Mouse (Mus musculus) stomach, postnatal 0 days (tissue): Measurements from ENCODE around the gene Trafd1.

Source experiments
- CTCF ChIP-seq: IDR thresholded peaks from 2 replicates; pipeline ENCODE4 v1.5.1; 2016; ENCODE audit warnings: antibody characterized with exemption, low read depth, mild to moderate bottlenecking, moderate library complexity
- EP300 ChIP-seq: optimal IDR thresholded peaks from 2 replicates; pipeline ENCODE3; 2016; ENCODE audit warnings: antibody characterized with exemption

DNA sequence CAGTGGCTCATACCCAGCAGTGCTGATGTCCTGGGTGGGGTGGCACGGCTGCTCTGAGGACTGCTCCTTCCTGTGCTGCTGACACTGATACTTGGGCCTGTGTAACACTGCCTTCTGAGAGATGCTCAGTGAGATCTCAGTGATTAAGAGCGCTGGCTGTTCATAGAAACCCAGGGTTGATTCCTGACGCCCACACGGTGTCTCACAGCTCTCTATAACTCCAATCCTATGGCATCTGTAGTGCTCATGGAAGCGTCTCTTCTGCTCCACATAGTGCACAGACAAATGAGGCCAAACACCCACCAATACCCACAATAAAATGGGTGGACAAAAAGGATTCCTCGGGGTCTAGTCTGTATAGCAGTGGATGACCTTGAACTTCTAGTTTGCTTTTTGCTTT is 37.4 kb upstream of the Trafd1 start:
- no peak for TF ChIP-seq EP300
- no peak for TF ChIP-seq CTCF
